ENCODE assay signal across 9 mouse cellular contexts in genomic region chr14:79200133-79200891, GRCm38 (mm10). TPM values are rescaled to one million over a fixed set of nuclear protein-coding genes. Genes with fewer than 3 reads are reported as not detected.
A peak's percentile ranks its signal among the peaks of the same experiment; 100 is the strongest.
DNase-seq lines count a peak whose midpoint lies in the region; ATAC-seq lines count a peak whose summit lies in the region.
"Had no signal": no experiment of that assay in that cellular context is flagged by ENCODE, and none has a peak within 500 bp of the region (broad histone marks: within the 10 kb centered on the region; RNA-seq: fewer than 3 reads in every experiment).

No protein-coding gene starts in this region.

- 60% methylated on average over 9 of the region's 9 CpGs for WGBS in neural tube, embryonic 11.5 days
- WGBS in hindbrain, embryonic 13.5 days = 41% methylated on average over 9 of the region's 9 CpGs
- WGBS in neural tube, embryonic 13.5 days = 39% methylated on average over 9 of the region's 9 CpGs

- no peak for ATAC-seq in neural tube, embryonic 11.5 days (ENCODE audit: insufficient read depth, low FRiP score, low TSS enrichment)
- no peak for ATAC-seq in hindbrain, embryonic 13.5 days (ENCODE audit: low FRiP score)
- ATAC-seq in neural tube, embryonic 13.5 days (ENCODE audit: low read depth) = peak; percentile 28; the same call in 1 of the 2 replicates

- no peaks in the 10 kb centered on the region for H3K9me3 ChIP-seq in neural tube, embryonic 11.5 days (ENCODE audit: control insufficient read depth, low read length)
- no peaks in the 10 kb centered on the region for H3K9me3 ChIP-seq in hindbrain, embryonic 13.5 days
- no peaks in the 10 kb centered on the region for H3K9me3 ChIP-seq in neural tube, embryonic 13.5 days

- H3K4me1 ChIP-seq in neural tube, embryonic 11.5 days (ENCODE audit: control insufficient read depth, insufficient read depth, low read length) = peaks cover 19% of the 10 kb centered on the region
- H3K4me1 ChIP-seq in hindbrain, embryonic 13.5 days (replicated peaks) = peaks cover 52% of the 10 kb centered on the region
- H3K4me1 ChIP-seq in neural tube, embryonic 13.5 days (replicated peaks) = peaks cover 54% of the 10 kb centered on the region

- H3K27ac ChIP-seq in neural tube, embryonic 11.5 days (ENCODE audit: low read depth, low read length) = peak overlapping the region; percentile 39; the same call in 1 of the 2 replicates
- H3K27ac ChIP-seq in hindbrain, embryonic 13.5 days = peak overlapping the region; percentile 70
- peak overlapping the region; percentile 78 for H3K27ac ChIP-seq in neural tube, embryonic 13.5 days (replicated peaks)

- H3K4me2 ChIP-seq in neural tube, embryonic 11.5 days (ENCODE audit: low read depth) = no peak overlapping the region
- H3K4me2 ChIP-seq in hindbrain, embryonic 13.5 days = no peak overlapping the region
- H3K4me2 ChIP-seq in neural tube, embryonic 13.5 days = no peak overlapping the region

- peak; percentile 8 for DNase-seq in adrenal gland, adult 2 months
- DNase-seq in adrenal gland, postnatal 4 days (ENCODE audit: low spot score in 2 of 2) = no peak
- no peak for DNase-seq in neural tube, embryonic 11.5 days (ENCODE audit: low spot score)
- DNase-seq in neural tube, embryonic 10.5 days (ENCODE audit: extremely low spot score, low spot score) = no peak
- no peak for DNase-seq in frontal cortex, postnatal 36 days (ENCODE audit: low spot score in 2 of 2)
- no peak for DNase-seq in kidney, adult 8-10 months

- peak overlapping the region; percentile 20; the same call in 1 of the 2 replicates for H3K9ac ChIP-seq in neural tube, embryonic 11.5 days (ENCODE audit: low read length)
- no peak overlapping the region for H3K9ac ChIP-seq in hindbrain, embryonic 13.5 days
- no peak overlapping the region for H3K9ac ChIP-seq in neural tube, embryonic 13.5 days

- H3K36me3 ChIP-seq in neural tube, embryonic 11.5 days (ENCODE audit: control insufficient read depth, insufficient read depth, low read length) = no peaks in the 10 kb centered on the region
- H3K36me3 ChIP-seq in hindbrain, embryonic 13.5 days = no peaks in the 10 kb centered on the region
- no peaks in the 10 kb centered on the region for H3K36me3 ChIP-seq in neural tube, embryonic 13.5 days

- H3K4me3 ChIP-seq in neural tube, embryonic 11.5 days (ENCODE audit: low read depth, low read length) = no peak overlapping the region
- H3K4me3 ChIP-seq in hindbrain, embryonic 13.5 days = no peak overlapping the region
- H3K4me3 ChIP-seq in neural tube, embryonic 13.5 days = no peak overlapping the region

- no peaks in the 10 kb centered on the region for H3K27me3 ChIP-seq in neural tube, embryonic 11.5 days (ENCODE audit: control insufficient read depth, insufficient read depth, low read length)
- H3K27me3 ChIP-seq in hindbrain, embryonic 13.5 days = no peaks in the 10 kb centered on the region
- no peaks in the 10 kb centered on the region for H3K27me3 ChIP-seq in neural tube, embryonic 13.5 days

RNA-seq across cellular contexts. Expression of gene Zfp957, which starts 46.9 kb away (rescaled TPM):
- total RNA-seq in adrenal gland, adult 2 months (2021) = not detected
- not detected in 2 replicates for polyA plus RNA-seq in adrenal gland, adult 2 months (2012; rRNA removed)
- total RNA-seq in adrenal gland, postnatal 4 days (2021) = not detected
- polyA plus RNA-seq in neural tube, embryonic 11.5 days (2014; fragmentation: Nextera tagmentation; extraction: Ambion mirVana) = not detected in 2 replicates
- polyA plus RNA-seq in hindbrain, embryonic 13.5 days (2015; fragmentation: Nextera tagmentation; extraction: Ambion mirVana) = not detected in 2 replicates
- polyA plus RNA-seq in neural tube, embryonic 13.5 days (2015; fragmentation: Nextera tagmentation; extraction: Ambion mirVana) = not detected in 2 replicates
- total RNA-seq: layer of hippocampus, adult 18-20 months had no signal
